Mouse (Mus musculus): Measurements from ENCODE around the gene Prkg1. TPM values are rescaled to one million over a fixed set of nuclear protein-coding genes. Genes with fewer than 3 reads are reported as not detected.

Gene Prkg1
- polyA plus RNA-seq, 1 experiment from 2014 or later = 13.7 TPM

- no peaks in the 10 kb centered on the region for H3K9me3 ChIP-seq (ENCODE audit: control insufficient read depth, low read length)
- no peak overlapping the region for H3K9ac ChIP-seq (ENCODE audit: low read depth, low read length)
- H3K4me3 ChIP-seq (ENCODE audit: low read depth, low read length) = no peak overlapping the region
- H3K36me3 ChIP-seq (ENCODE audit: control insufficient read depth, insufficient read depth, low read length) = no peaks in the 10 kb centered on the region
- WGBS = 83% methylated on average over 2 of the region's 2 CpGs
- no peaks in the 10 kb centered on the region for H3K27me3 ChIP-seq (replicated peaks; ENCODE audit: control insufficient read depth, insufficient read depth, low read length)
- DNase-seq (ENCODE audit: low spot score) = no peak
- ATAC-seq (ENCODE audit: low read depth) = no peak
- no peak overlapping the region for H3K4me2 ChIP-seq (ENCODE audit: low read depth, low read length)
- no peaks in the 10 kb centered on the region for H3K4me1 ChIP-seq (ENCODE audit: control insufficient read depth, insufficient read depth, low read length)
- no peak overlapping the region for H3K27ac ChIP-seq (replicated peaks; ENCODE audit: low read depth, low read length)
Observed at GRCm38 (mm10) chr19:31149902-31150301, 614.9 kb downstream of the Prkg1 start.

- ATAC-seq (ENCODE audit: low read depth) (no peak), DNase-seq (ENCODE audit: low spot score) (no peak)
- H3K4me3 ChIP-seq (ENCODE audit: low read depth, low read length) = no peak overlapping the region
- H3K27me3 ChIP-seq (replicated peaks; ENCODE audit: control insufficient read depth, insufficient read depth, low read length) = no peaks in the 10 kb centered on the region
- H3K36me3 ChIP-seq (ENCODE audit: control insufficient read depth, insufficient read depth, low read length) = no peaks in the 10 kb centered on the region
- no peak overlapping the region for H3K27ac ChIP-seq (replicated peaks; ENCODE audit: low read depth, low read length)
- WGBS = 96% methylated on average over 2 of the region's 2 CpGs
- no peak overlapping the region for H3K9ac ChIP-seq (ENCODE audit: low read depth, low read length)
- no peaks in the 10 kb centered on the region for H3K9me3 ChIP-seq (ENCODE audit: control insufficient read depth, low read length)
- no peak overlapping the region for H3K4me2 ChIP-seq (ENCODE audit: low read depth, low read length)
- H3K4me1 ChIP-seq (ENCODE audit: control insufficient read depth, insufficient read depth, low read length) = no peaks in the 10 kb centered on the region
Observed at GRCm38 (mm10) chr19:31147457-31147856, 617.4 kb downstream of the Prkg1 start.

DNA sequence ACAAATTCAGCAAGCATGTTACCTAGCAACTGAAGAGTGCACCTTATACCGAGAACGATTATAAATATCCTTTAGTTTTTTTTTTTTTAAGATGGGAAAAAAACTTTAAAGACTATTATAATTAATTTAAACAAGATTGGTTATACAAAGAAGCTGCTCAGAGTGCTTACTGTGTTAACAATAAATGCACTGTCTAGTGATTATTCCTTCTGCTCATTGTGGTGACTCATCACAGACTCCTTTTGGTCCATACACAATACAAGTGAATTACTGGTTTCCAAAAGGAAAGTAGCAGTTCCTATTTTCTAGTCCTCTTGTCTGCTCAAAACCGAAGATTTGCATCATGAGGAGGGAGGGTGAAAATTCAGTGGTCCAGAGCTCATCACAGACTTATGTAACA is 618.7 kb downstream of the Prkg1 start:
- Histone ChIP-seq H3K27ac (replicated peaks; ENCODE audit: low read depth, low read length) (no peak overlapping the region), H3K27me3 (replicated peaks; ENCODE audit: control insufficient read depth, insufficient read depth, low read length) (no peaks in the 10 kb centered on the region), H3K4me3 (ENCODE audit: low read depth, low read length) (no peak overlapping the region), H3K36me3 (ENCODE audit: control insufficient read depth, insufficient read depth, low read length) (no peaks in the 10 kb centered on the region), H3K4me1 (ENCODE audit: control insufficient read depth, insufficient read depth, low read length) (no peaks in the 10 kb centered on the region), H3K9ac (ENCODE audit: low read depth, low read length) (no peak overlapping the region), H3K4me2 (ENCODE audit: low read depth, low read length) (no peak overlapping the region), H3K9me3 (ENCODE audit: control insufficient read depth, low read length) (no peaks in the 10 kb centered on the region)
- no peak for DNase-seq (ENCODE audit: low spot score)
- 88% methylated on average over 3 of the region's 3 CpGs for WGBS
- no peak for ATAC-seq (ENCODE audit: low read depth)

DNA sequence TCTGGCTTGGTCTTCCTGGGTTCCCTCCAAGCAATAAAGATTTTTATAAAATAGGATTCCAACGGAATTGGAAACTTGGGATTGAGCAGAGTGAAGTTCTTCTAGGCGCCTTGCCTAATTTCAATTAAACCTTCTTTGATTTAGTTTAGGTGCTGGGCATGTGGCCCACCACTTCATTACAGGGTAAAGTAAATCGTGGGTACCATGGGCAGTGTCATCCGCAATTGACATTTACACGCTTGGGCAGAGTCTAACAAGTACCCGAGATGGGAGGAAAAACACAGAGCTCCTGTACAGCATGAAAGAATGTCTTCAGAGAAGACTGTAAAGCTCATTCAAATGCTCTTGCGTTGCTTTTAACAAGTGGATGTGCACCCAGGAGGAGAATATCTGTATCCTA is 622.9 kb downstream of the Prkg1 start:
- 82% methylated on average over 7 of the region's 7 CpGs for WGBS
- no peak for ATAC-seq (ENCODE audit: low read depth)
- H3K4me1 ChIP-seq (ENCODE audit: control insufficient read depth, insufficient read depth, low read length) = no peaks in the 10 kb centered on the region

DNA sequence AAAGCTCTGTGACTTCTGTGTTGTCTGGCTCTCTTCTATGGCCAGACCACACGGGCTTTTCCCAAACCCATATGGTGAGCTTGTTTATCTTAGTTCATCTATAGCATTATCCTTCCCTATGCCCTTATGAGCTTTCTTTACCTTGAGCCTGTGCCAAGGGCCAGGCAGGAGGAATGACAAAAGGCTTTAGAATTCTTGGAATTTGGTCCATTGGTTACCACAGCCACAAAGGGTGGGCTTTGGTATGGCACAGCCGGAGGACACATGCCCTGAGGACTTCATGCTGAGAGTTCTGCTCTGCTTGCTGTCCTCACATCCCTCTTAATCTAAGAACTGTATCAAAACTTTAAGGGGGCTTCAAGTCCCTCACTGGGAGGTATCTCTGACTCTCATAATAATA is 628.5 kb downstream of the Prkg1 start:
- Histone ChIP-seq H3K27me3 (replicated peaks; ENCODE audit: control insufficient read depth, insufficient read depth, low read length) (no peaks in the 10 kb centered on the region), H3K9me3 (ENCODE audit: control insufficient read depth, low read length) (no peaks in the 10 kb centered on the region), H3K4me2 (ENCODE audit: low read depth, low read length) (no peak overlapping the region), H3K4me1 (ENCODE audit: control insufficient read depth, insufficient read depth, low read length) (peaks cover 5% of the 10 kb centered on the region; the same call in 1 of the 2 replicates), H3K27ac (replicated peaks; ENCODE audit: low read depth, low read length) (no peak overlapping the region), H3K9ac (ENCODE audit: low read depth, low read length) (no peak overlapping the region), H3K4me3 (ENCODE audit: low read depth, low read length) (no peak overlapping the region), H3K36me3 (ENCODE audit: control insufficient read depth, insufficient read depth, low read length) (no peaks in the 10 kb centered on the region)
- DNase-seq (ENCODE audit: low spot score) (peak; percentile 17), ATAC-seq (ENCODE audit: low read depth) (no peak)
- 14% methylated on average over 2 of the region's 2 CpGs for WGBS

More for the DNA sequence above, 622.9 kb downstream of the Prkg1 start:
- Histone ChIP-seq H3K27ac (replicated peaks; ENCODE audit: low read depth, low read length) (no peak overlapping the region), H3K27me3 (replicated peaks; ENCODE audit: control insufficient read depth, insufficient read depth, low read length) (no peaks in the 10 kb centered on the region), H3K4me2 (ENCODE audit: low read depth, low read length) (no peak overlapping the region), H3K4me3 (ENCODE audit: low read depth, low read length) (no peak overlapping the region), H3K9ac (ENCODE audit: low read depth, low read length) (no peak overlapping the region), H3K9me3 (ENCODE audit: control insufficient read depth, low read length) (no peaks in the 10 kb centered on the region), H3K36me3 (ENCODE audit: control insufficient read depth, insufficient read depth, low read length) (no peaks in the 10 kb centered on the region)
- DNase-seq (ENCODE audit: low spot score) = no peak

GRCm38 (mm10) chr19:31132614-31133013 is 632.2 kb downstream of the Prkg1 start:
- Histone ChIP-seq H3K36me3 (ENCODE audit: control insufficient read depth, insufficient read depth, low read length) (no peaks in the 10 kb centered on the region), H3K9ac (ENCODE audit: low read depth, low read length) (no peak overlapping the region), H3K9me3 (ENCODE audit: control insufficient read depth, low read length) (no peaks in the 10 kb centered on the region), H3K27ac (replicated peaks; ENCODE audit: low read depth, low read length) (no peak overlapping the region), H3K27me3 (replicated peaks; ENCODE audit: control insufficient read depth, insufficient read depth, low read length) (no peaks in the 10 kb centered on the region), H3K4me3 (ENCODE audit: low read depth, low read length) (no peak overlapping the region), H3K4me2 (ENCODE audit: low read depth, low read length) (no peak overlapping the region), H3K4me1 (ENCODE audit: control insufficient read depth, insufficient read depth, low read length) (peaks cover 5% of the 10 kb centered on the region; the same call in 1 of the 2 replicates)
- DNase-seq (ENCODE audit: low spot score) (no peak), ATAC-seq (ENCODE audit: low read depth) (no peak)
- WGBS = 66% methylated on average over 8 of the region's 8 CpGs

DNA sequence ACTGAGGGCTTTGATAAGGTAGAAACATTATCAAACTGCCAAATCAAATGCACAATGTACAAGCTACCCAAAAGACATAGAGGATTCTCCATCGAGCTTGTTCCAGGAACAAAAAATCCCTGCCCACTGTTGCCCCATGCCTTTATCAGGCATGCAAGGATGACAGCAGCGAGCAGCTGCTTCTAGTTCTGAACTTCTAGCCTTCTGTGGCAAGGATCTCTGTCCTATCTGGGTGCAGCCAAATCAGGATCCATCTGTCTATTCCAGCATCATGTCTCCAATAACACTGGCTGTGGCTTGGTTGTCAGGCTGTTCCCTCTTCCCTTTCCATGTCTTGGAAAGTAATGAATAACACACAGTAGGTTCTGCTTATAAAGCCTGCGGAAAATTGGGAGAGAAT is 640.2 kb downstream of the Prkg1 start:
- no peak overlapping the region for H3K4me2 ChIP-seq (ENCODE audit: low read depth, low read length)
- WGBS = 86% methylated on average over 3 of the region's 3 CpGs
- H3K9me3 ChIP-seq (ENCODE audit: control insufficient read depth, low read length) = no peaks in the 10 kb centered on the region
- no peaks in the 10 kb centered on the region for H3K27me3 ChIP-seq (replicated peaks; ENCODE audit: control insufficient read depth, insufficient read depth, low read length)
- no peak overlapping the region for H3K4me3 ChIP-seq (ENCODE audit: low read depth, low read length)
- H3K27ac ChIP-seq (replicated peaks; ENCODE audit: low read depth, low read length) = no peak overlapping the region
- ATAC-seq (ENCODE audit: low read depth) = no peak
- no peaks in the 10 kb centered on the region for H3K36me3 ChIP-seq (ENCODE audit: control insufficient read depth, insufficient read depth, low read length)
- DNase-seq (ENCODE audit: low spot score) = no peak
- H3K9ac ChIP-seq (ENCODE audit: low read depth, low read length) = no peak overlapping the region
- no peaks in the 10 kb centered on the region for H3K4me1 ChIP-seq (ENCODE audit: control insufficient read depth, insufficient read depth, low read length)

DNA sequence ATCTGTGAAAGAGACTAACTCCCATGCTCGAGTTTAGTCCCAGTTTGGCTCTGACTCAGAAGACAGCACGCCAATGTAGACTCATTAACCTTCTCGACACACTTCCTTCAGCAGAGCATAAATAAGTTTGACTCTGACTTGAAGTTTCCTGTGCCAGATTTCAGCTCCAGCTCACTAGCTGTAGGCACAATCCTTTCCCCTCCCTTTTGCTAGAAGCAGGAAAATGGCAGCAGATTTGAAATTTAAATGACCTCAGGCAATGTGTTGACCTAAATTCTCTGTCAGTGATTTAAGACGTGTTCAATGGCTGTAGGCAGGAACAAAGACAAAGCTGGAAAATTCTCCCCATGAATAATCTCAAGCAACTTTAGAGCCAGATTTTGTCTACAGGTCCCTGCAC is 650.1 kb downstream of the Prkg1 start:
- Histone ChIP-seq H3K4me2 (ENCODE audit: low read depth, low read length) (no peak overlapping the region), H3K4me3 (ENCODE audit: low read depth, low read length) (no peak overlapping the region), H3K4me1 (ENCODE audit: control insufficient read depth, insufficient read depth, low read length) (no peaks in the 10 kb centered on the region), H3K36me3 (ENCODE audit: control insufficient read depth, insufficient read depth, low read length) (no peaks in the 10 kb centered on the region), H3K27me3 (replicated peaks; ENCODE audit: control insufficient read depth, insufficient read depth, low read length) (no peaks in the 10 kb centered on the region), H3K9me3 (ENCODE audit: control insufficient read depth, low read length) (no peaks in the 10 kb centered on the region), H3K9ac (ENCODE audit: low read depth, low read length) (no peak overlapping the region), H3K27ac (replicated peaks; ENCODE audit: low read depth, low read length) (no peak overlapping the region)
- DNase-seq (ENCODE audit: low spot score) (peak; percentile 20), ATAC-seq (ENCODE audit: low read depth) (no peak)
- WGBS = 43% methylated on average over 4 of the region's 4 CpGs

DNA sequence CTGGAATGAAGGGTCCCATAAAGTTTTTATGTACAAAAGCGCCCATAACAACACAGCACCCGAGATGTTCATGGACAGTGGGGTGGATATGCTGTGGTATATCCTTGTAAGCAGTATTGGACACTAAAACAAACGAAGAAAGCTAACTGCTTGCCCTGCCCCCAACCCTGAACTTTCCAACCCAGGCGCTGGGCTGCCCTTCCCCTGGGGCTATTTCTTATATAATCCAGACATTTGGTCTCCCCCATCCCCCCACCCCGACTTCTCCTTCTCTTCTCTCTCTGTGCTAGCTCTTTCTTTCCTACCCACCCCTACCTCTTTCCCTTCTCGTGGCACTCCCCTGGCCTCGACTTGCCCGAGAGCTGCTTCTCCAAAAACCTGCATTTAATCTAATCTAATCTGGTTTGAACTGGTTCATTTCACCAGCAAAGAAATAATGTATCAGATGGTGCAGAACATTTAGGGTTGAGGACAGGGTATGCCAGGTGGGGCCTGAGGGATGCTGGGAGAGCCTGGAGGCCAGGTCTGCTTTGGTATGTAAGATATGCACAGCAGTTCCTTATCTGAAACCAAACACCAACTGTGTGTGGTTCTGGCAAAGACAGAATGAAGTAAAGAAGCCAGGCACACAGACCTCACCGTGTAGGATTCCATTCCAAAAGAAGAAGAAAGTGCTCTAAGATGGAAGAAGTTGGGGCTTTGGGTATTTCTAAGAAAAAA is 657.8 kb downstream of the Prkg1 start:
- H3K9ac ChIP-seq (ENCODE audit: low read depth, low read length) = no peak overlapping the region
- no peak overlapping the region for H3K27ac ChIP-seq (replicated peaks; ENCODE audit: low read depth, low read length)
- H3K4me2 ChIP-seq (ENCODE audit: low read depth, low read length) = no peak overlapping the region
- no peaks in the 10 kb centered on the region for H3K36me3 ChIP-seq (ENCODE audit: control insufficient read depth, insufficient read depth, low read length)
- H3K27me3 ChIP-seq (replicated peaks; ENCODE audit: control insufficient read depth, insufficient read depth, low read length) = no peaks in the 10 kb centered on the region
- peak; percentile 68 for ATAC-seq (ENCODE audit: low read depth)
- H3K4me1 ChIP-seq (ENCODE audit: control insufficient read depth, insufficient read depth, low read length) = peaks cover 6% of the 10 kb centered on the region
- H3K9me3 ChIP-seq (ENCODE audit: control insufficient read depth, low read length) = no peaks in the 10 kb centered on the region
- WGBS = 26% methylated on average over 9 of the region's 9 CpGs
- H3K4me3 ChIP-seq (ENCODE audit: low read depth, low read length) = no peak overlapping the region
- peak; percentile 36 for DNase-seq (ENCODE audit: low spot score)

Data from embryonic facial prominence, embryonic 14.5 days (tissue).